Mouse (Mus musculus) kidney, adult 2 months (tissue): ENCODE measurements at regions not wholly inside any gene's neighbourhood (a gene's known extent, or its start where the extent isn't known, plus 50 kb on each side); places are given as distances from the start of the nearest gene placed in this dataset.

Experiments
- CTCF ChIP-seq: fragments of 200-500 bp; conservative IDR thresholded peaks from 2 replicates; pipeline ENCODE4 v1.5.1; 2011; ENCODE audit warnings: low read depth, mild to moderate bottlenecking, control low read depth, low read length, moderate library complexity, mixed read lengths; ENCODE audit not compliant: insufficient read depth, insufficient read length
- POLR2A ChIP-seq: fragments of 200-500 bp; IDR thresholded peaks from one replicate; pipeline ENCODE4 v1.6.1; 2011; ENCODE audit warnings: low read depth, low read length, control low read depth

- no peak for TF ChIP-seq CTCF
- no peak for TF ChIP-seq POLR2A
Measured at GRCm38 (mm10) chr2:137608506-137608905, 492.1 kb upstream of the Jag1 start.
